Mouse (Mus musculus): Measurements from ENCODE around the gene Lrrc25.

DNA sequence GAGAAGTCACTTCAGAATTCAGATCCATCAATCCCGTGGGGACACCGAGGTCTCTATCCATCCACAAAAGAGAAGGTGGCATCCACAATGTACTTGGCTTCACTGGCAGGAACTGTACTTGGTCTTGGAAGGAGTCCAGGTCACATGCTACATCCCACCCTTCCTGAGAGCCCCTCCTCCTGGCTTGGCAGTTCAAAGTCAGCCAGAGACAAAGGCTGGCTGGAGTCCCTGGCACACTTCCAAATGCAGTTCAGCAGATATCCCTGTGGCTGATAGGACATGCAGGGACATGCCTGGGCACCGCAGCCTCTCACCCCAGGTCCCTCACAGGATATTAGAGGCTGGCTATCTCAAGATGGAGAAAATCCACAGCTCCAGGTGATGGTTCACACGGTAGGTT lies 33.4 kb downstream of the Lrrc25 start:
- no peak for TF ChIP-seq POLR2A (IDR thresholded peaks at IDR 0.05; ENCODE audit: extremely low read depth, insufficient read depth, low read length)
- no peak for TF ChIP-seq CTCF (IDR thresholded peaks at IDR 0.05; ENCODE audit: low read depth, low read length)

Data from liver, adult 2 months (tissue).